Mouse (Mus musculus): ENCODE measurements around the gene Hist1h3a.
"Not testable (repeated sequence)": the region's sequence is repeated elsewhere in the genome, so short reads cannot be mapped to it uniquely, and the experiment has no call there.

The Hist1h3a gene

DNA sequence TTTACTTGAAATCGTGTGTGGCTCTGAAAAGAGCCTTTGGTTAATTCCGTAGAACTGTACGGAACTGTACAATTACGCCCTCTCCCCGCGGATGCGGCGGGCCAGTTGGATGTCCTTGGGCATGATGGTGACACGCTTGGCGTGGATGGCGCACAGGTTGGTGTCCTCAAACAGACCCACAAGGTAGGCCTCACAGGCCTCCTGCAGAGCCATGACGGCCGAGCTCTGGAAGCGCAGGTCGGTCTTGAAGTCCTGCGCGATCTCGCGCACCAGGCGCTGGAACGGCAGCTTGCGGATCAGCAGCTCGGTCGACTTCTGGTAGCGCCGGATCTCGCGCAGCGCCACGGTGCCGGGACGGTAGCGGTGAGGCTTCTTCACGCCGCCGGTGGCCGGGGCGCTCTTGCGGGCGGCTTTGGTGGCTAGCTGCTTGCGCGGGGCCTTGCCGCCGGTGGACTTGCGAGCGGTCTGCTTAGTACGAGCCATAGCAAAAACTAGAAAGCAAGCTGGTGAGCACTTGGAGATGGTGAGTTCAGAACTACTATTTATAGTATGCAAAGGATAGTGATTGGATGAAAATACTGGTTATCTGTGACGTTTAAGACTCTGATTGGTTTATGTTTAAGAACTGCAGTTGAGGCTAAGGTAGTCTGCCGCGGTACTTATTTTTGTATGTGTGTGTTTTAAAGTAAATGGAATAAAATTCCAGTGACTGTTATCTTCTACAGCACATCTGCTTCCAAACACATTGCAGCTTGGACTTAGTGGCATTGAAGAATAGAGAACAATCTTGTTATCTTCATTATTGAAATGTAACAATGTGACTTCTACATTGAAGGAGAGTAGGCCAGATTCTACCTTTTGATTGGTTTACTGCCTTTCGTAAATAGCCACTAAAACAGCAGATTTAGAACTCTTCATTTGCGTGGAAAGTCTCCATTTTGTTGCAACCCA, at the start of gene Hist1h3a:
TSS of gene Hist1h3a (minus strand) at position 516 of the 951 bp plus-strand sequence.
- DNase-seq (ENCODE audit: low read depth, low spot score): not testable (repeated sequence)

DNA sequence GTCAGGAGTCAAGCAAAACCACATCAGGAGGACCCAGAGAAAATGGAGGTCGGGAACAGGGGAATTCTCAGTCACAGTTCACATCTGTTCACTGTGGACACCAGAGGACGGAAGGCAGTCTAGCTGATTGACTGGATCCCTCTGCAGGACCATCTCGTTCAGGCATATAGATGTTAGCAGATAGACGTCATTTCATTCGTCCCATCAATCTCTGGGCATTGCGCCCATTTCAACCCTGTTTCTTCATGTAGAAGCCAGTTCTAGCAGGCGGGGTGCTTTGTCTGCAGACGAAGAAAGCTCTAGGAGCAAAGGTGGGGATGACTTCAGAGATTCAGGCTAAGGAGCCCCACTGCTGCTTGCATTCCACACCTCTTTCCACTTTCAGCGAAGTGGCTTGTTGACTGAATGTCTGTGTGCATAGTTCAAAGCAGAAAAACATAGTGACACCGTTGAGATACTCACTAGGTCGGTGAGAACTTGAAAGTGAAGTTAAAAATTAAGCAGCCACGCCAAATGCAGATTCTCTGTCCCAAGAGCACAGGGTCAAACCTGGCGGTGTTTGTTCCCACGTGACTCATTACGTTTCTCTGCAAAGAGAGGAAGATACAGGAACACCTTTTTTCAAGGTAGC, 44.4 kb upstream of the Hist1h3a start, which contains the start of gene Slc17a2:
TSS of gene Slc17a2 (plus strand) at position 572 of the 631 bp plus-strand sequence.
- no peak for DNase-seq (ENCODE audit: low read depth, low spot score)

DNA sequence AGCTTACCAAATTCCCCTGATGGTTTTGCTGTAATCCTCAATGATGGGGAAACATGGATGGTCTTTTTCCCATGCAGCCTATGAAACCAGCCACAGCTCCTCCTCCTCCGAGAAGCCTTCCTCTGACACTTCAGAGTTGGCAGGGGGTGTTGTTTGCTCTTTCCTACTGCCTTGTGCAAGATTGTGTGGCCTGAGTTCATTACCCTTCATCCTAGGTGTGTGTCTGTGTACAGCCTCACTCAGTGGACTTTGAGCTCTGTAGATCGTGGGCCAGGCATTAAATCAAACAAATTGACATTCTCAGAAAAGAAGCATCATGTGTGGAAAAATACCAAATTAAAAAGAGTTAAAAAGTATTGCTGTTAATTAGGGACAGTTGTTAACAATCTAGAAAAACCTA, 42.3 kb upstream of the Hist1h3a start:
- no peak for DNase-seq (ENCODE audit: low read depth, low spot score)

GRCm38 (mm10) chr13:23799405-23799804, 37.2 kb upstream of the Hist1h3a start:
- DNase-seq (ENCODE audit: low read depth, low spot score): no peak

DNA sequence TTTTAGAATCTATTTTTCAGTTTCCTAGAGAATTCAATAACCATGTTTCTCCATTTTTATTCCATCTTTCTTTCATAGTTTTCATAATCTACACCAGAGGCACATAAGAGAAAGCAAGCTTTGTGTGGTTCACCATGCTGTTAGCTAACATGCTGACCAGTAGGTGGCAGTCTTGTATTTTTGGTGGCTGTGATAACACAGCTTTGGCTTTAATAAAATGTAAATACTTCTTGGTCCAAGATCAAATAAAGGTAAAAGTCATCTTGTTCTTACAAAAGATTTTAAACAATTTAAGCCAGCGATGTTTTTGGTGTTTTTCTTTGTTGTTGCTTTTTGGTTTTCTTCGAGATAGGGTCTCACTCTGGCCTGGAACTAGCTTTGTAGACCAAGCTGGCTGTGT, 30.3 kb upstream of the Hist1h3a start:
- no peak for DNase-seq (ENCODE audit: low read depth, low spot score)

DNA sequence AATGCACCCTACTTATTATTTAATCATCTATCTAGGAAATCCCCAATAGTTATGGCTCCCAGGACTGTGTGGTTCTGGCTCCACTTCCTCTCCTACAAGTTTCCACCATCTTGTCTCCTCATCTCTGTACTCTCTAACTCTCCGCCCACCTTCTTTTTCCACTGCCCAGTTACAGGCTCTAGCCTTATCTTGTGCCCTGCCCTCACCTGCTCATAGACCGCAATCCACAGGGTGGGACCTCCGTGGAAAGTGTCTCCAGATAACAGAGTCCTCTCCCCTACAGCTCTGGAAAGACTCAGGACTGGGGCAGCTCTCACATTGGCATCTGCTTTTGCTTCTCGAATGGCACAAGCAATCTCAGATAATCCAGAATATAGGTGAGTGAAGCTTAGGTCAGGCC, 16.8 kb upstream of the Hist1h3a start:
- no peak for DNase-seq (ENCODE audit: low read depth, low spot score)

DNA sequence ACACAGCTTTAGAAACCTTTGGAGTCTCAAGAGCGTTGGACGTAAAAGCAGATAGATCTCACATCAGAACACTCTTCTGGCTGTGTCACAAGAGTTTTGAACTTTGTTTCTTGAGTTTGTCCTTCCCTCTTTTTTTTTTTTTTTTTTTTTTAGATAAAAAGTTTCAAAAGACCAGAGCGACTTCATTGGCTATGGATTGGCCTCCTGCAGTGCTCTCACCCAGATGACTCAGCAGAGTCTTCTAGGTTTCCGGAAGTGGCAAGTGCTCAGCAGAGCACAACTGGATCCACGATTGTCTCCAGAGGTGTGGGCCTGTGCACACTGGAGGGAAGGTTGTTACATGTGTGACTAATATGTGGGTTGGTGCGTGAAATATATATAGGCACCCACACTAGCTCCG, 16.2 kb upstream of the Hist1h3a start:
- no peak for DNase-seq (ENCODE audit: low read depth, low spot score)

DNA sequence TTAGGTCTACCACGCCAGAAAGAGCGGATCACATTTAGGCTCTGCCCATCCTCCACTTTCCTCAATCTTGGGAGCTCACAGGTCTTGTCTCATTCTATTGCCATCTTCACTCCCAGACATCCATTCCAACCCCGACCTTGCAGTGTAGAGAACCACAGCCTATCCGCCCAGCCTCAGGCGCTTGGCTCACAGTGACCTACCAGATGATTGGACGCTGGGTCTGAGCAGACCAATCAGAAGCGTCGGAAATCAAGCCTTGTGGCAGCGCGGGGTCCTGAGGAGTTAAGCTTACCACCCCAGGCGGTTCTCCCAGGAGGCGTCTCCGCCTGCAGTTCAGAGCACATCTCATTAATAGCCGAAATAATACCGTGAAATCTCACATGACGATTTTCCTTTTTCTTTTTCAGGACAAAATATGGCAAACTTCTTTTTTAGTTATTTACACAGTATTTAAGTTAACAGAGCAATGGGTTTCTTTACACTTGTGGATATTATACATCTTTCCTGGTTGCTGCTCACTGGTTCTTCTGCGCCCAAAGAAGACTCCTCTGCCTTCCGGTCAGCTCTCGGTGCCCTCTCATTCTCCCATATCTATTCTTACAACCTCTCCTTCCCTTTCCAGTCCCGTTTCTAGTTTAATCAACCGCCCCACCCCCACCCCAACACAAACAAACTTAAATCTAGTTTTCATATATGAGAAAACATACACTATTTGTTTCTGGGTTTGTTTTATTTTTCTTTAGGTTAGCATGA, 10.6 kb upstream of the Hist1h3a start:
- DNase-seq (ENCODE audit: low read depth, low spot score): peak; percentile 73

- DNase-seq (ENCODE audit: low read depth, low spot score): not testable (repeated sequence)
Observed at GRCm38 (mm10) chr13:23769613-23770012, 7.4 kb upstream of the Hist1h3a start, which contains the start of gene Trim38. Gene Trim38, plus strand, starts transcription at chr13:23769913.

DNA sequence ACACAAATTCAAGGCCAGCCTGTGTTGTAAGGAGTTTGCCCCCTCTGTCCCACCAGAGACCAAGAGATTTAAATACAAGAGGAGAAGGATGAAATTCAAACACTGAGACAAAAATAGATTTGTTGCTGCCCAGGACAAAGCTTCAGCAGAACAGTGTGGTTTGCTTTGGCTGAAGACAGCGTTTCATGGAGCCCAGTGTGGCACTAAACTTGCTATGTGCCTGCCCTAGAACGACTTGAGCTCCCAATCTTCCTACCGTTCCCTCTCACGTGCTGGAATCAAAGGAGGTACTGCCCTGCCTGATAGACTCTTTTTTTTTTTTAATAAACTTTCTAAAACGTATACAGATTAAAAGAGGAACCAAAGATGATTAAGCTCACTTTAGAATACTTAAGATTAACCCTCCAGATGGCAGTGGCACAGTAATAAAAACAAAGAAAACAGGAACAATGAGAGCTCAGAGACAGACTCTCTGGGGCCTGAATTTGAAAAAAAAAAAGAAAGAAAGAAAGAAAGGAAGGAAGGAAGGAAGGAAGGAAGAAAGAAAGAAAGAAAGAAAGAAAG, 6.7 kb upstream of the Hist1h3a start:
- DNase-seq (ENCODE audit: low read depth, low spot score): no peak

GRCm38 (mm10) chr13:23766772-23767171, 4.6 kb upstream of the Hist1h3a start:
- no peak for DNase-seq (ENCODE audit: low read depth, low spot score)

DNA sequence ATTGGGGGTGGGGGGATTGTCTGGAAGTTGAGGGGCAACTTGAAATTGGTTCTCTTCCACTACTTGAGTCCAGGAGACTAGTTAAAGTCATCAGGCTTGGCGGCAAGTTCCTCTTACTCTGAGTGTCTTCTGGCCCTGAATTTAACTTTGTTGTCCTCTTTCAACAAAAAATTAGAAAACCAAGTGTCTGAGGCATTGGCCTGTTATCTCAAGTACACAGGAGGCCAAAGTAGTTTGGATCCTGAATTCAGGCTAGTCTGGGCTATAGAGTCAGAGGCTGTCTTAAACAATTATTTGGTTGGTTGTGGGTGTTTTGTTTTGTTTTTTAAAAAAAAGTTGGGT, 3.0 kb upstream of the Hist1h3a start:
- no peak for DNase-seq (ENCODE audit: low read depth, low spot score)

DNA sequence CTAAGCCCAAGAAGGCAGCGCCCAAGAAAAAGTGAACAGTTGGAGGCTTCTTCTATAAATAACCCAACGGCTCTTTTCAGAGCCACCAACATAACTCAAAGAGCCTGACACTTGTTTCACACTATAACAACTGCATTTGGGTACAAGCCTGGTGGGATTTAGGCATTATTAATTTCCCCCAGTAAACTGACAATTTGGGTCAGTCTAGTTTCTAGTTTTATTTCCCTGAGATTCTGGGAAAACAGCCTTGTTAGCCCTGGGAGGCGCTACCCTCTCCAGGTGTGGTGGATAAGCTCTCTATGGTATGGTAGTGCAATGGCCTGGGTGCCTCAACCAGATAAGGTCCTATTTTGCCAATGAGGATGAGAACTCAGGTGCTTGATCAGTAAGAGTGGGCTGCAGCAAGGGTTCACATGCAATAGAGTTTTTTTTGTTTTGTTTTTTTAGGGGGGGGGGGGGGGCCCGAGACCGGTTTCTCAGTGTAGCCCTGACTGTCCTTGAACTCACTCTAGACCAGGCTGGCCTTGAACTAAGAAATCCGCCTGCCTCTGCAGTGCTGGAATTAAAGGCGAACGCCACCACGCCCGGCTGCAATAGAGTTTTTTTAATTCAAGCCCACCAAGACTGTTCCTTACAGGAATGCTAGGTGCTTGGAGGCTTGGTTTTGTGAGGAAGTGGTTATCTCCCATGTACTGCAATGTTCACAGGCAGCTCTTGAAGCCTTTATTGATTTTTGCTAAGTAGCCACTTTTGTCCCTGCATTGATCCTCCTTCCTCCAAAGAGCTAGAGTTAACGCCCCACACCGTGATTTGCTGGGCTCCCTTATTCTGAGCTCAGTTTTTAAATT, 2.4 kb upstream of the Hist1h3a start:
- no peak for DNase-seq (ENCODE audit: low read depth, low spot score)

GRCm38 (mm10) chr13:23763586-23764323, 1.6 kb upstream of the Hist1h3a start, which contains the start of gene Hist1h1a:
Gene Hist1h1a, plus strand, starts transcription at chr13:23763666.
- DNase-seq (ENCODE audit: low read depth, low spot score): no peak

GRCm38 (mm10) chr13:23763242-23763585, 1.0 kb upstream of the Hist1h3a start:
- DNase-seq (ENCODE audit: low read depth, low spot score): no peak

DNA sequence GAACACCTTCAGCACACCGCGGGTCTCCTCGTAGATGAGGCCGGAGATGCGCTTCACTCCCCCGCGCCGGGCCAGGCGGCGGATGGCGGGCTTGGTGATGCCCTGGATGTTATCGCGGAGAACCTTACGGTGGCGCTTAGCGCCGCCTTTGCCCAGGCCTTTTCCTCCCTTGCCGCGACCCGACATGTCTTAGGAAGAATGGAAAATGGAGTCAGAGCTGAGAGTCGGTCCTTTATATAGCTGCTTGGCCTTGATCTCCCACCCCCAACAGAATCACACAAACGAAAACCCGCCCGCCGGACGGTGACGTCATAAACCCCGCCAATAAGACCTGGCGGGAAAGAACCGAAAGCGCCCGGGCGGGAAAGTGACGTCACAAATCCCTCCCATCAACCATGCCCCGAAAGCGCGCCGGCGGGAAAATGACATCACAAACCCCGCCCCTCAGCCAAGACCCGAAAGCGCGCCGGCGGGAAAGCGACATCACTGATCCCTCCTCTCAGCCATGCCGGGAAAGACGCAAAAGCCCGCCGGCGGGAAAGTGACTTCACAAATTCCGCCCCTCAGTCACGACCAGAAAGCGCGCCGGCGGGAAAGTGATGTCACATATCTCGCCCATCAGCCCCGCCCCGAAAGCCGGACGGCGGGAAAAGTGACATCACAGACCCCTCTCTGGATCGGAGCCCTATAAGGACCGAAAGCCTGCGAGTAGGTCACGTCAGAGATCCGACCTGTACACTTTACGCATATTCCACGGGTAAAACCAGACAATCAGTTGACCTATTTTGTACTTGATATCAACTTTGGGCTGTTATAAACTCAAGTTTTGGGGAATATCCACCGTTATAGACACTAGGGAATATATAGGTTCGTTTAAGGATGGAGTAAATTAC, 968 bp downstream of the Hist1h3a start, which contains the start of gene Hist1h4a:
TSS of gene Hist1h4a (minus strand) at position 259 of the 893 bp plus-strand sequence.
- no peak for DNase-seq (ENCODE audit: low read depth, low spot score)

DNA sequence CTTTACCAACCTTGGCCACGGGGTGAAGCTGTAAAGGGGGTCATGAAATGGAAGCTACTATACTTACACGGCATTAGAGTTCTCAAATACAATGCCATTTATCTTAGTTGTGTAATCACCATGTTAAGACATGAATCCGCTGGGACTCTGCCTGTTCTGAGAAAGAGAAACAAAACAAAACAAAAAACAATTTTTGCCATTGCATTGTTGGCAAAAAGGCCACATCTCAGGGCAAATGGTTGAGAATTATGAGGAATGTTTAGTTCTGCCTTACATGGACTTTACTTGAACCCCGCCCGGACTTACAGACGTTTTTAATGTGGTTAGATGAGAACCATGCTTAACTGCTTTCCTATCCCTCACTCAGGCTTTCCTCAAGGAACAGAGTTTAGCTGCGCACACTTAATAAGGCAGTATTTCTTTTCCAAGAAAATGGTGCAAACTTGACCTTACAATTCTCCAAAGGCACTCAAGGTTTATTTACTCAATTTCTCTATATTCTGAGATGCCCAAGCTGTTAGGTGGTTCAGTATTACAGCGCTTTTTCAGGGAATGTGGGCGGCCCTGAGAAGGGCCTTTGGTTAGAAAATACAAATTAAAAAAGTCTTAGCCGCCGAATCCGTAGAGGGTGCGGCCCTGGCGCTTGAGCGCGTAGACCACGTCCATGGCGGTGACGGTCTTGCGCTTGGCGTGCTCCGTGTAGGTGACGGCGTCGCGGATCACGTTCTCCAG, 1.8 kb downstream of the Hist1h3a start:
- no peak for DNase-seq (ENCODE audit: low read depth, low spot score)

- DNase-seq (ENCODE audit: low read depth, low spot score): no peak
Observed at GRCm38 (mm10) chr13:23759916-23760239, 2.3 kb downstream of the Hist1h3a start.

Measured in WW6 (cell line).